Mouse (Mus musculus): Measurements from ENCODE around the gene Pnp.
"Not testable (repeated sequence)": the region's sequence is repeated elsewhere in the genome, so short reads cannot be mapped to it uniquely, and the experiment has no call there.

Pnp gene

DNA sequence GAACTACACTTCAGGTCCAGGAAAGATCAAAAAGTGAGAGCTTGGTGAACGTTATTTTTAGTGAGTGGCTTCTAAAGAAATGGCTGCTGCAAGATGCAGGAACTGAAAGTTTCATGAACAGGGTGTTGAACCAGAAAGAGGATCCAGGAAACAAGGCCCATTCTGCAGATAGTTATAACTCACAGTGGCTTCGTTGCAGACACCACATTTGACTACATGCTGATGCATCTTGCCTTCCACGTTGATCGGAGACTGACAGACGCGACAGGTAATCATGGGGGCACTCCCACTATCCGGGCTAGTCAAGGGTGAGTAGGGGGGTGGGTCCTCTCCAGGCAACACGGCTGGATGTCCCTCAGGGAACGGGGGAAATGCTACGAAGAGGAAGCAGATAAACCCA lies 931 bp upstream of the Pnp start:
- no peak for DNase-seq (ENCODE audit: low read depth in 2 of 2, low spot score in 2 of 2)

DNA sequence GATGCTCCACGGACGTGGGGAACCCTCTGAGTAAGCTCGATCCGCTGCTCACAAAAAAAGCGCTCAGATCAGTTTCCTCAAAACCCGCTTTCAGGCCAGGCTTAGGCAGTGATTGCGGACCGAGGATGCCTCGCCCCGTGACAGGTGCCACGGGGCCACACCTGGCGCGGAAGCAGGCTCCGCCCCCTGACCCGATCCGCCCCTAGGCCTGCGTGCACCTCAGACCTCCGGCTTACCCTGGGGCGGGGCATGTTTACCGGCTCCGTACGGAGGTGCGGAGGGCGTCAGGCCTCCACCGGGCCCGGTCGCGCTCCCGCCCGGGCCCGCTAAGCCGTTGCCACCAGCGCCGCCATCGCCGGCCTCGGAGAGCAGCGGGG lies 517 bp upstream of the Pnp start:
- DNase-seq (ENCODE audit: low read depth in 2 of 2, low spot score in 2 of 2) = peak; percentile 63 to 66

DNA sequence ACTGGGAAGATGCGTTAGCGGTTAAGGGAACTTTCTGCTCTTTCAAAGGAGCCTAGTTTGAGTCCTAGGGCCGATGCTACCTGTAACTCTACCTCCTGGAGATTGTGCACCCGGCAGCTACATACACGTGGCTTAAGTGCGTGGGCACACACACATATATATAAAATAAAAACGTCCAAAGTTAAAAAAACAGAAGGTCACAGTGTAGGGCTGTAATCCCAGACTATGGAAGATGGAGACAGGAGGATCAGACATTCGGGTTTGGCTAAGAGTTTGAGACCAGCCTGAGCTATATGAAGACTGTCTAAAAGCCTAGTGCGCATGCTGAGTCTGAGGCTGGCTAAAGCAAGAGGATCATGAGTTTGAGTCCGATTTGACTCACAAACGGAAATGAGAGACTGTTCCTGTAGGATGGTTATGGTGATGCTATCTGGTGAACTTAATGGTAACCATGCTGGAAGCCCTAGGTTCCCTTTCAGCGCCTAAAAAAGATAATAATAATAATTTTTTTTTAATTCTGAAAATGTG lies 675 bp downstream of the Pnp start:
- DNase-seq (ENCODE audit: low read depth in 2 of 2, low spot score in 2 of 2) = no peak

DNA sequence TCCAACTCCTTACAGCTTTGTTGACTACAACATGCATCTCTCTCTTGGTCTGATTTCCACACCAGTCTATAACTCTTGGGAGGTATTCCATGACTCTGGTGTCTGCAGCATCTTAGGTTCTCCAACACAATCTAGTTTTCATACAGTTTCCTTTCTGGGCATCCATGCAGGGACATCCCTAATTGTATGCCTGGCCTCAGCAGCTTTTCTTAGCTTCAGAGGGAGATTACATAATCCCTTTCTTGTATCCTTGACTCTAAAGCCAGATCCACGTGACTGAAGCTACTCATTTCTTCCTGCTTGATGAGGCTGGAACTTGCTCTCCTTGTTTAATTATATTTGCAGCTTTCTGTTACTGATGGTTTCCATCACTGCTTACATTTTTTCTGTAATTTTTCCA lies 5.8 kb downstream of the Pnp start:
- no peak for DNase-seq (ENCODE audit: low read depth in 2 of 2, low spot score in 2 of 2)

DNA sequence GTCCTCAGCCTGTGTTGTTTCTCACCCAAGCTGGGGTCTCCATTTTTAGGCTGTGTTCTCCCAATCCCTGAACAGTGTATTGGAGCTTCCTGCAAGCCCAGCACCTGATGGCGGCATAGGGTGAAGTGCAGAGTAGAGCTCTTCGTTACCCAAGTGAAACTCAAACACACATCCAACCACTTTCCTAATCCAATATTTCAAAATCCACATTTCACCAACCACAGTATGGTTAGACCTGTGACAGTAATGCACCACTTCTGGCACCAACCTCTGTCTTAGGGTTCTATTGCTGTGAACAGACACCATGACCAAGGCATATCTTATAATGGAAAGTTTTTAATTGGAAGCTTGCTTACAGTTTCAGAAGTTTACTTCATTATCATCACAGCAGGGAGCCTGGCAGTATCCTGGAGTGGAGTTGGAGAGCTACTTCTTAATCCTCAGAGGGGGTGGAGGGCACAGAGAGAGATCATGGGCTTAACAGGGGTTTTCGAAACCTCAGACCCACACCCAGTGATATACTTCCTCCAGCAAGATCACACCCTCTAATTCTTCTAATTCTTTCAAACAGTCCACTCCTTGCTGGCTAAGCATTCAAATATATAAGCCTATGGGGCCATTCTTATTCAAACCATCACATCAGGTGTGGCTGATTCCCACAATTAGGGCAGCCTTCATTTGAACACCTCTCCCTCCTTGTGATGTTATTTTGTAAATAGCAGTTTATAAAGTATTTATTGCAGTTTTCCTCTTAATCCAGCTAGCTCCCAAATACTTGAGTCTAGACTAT lies 7.4 kb downstream of the Pnp start:
- DNase-seq (ENCODE audit: low read depth in 2 of 2, low spot score in 2 of 2) = no peak

DNA sequence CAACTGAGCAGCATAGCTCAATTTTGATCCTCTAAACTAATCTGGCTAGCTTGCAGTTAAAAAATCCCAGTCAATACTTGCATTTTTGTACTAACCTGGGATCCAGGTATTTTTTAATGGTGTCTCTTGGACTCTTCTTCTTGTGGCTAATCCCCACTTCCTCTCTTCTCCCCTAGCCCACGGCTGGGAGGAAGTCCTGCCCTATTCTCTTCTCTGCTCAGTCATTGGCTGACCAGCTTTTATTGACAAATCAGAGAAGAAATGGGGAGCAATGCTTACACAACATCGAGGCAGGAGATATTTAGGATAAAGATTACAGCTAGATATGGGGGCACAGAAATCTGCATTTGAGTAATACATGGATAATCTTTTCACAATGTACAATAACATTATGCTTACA lies 8.1 kb downstream of the Pnp start:
- DNase-seq (ENCODE audit: low read depth in 2 of 2, low spot score in 2 of 2) = no peak

DNA sequence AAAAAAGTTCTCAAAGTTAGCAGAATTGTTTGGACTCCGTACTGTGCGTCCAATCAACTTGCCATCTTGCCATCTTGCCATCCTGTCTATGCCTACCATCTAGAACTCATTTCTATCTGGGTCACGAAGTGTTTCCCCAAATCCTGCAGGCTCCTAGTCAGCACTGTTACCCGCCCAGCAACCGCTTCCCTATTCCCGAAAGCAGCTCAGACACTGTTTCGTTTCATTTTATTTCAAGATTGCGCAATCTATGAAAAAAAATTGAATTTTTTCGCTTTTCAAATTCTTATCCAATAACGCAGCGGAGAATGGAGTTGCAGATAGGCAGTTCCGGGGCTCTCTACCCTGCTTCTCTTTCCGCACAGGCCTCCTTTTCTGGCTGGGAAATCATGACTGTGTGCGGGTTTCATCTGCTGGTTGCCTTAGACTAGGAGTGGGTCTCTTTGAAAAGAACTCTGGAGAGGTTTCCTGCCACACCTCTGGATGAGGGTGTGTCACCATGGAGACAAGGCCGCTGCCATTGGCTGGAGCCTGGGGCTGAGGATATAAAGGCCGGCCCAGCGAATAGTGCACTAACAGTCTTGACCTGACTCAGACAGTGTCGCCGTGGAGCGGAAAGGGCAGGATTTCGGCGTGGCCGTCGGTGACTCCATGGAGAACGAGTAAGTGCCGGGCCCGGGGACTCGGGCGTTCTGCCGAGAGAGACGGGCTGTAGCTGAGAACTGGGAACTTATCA lies 13.2 kb downstream of the Pnp start, which contains the start of gene Gm49342:
Gene Gm49342 (plus strand): TSS at position 586 of the 736 bp plus-strand sequence.
- DNase-seq (ENCODE audit: low read depth in 2 of 2, low spot score in 2 of 2) = peak; percentile 80 to 81

DNA sequence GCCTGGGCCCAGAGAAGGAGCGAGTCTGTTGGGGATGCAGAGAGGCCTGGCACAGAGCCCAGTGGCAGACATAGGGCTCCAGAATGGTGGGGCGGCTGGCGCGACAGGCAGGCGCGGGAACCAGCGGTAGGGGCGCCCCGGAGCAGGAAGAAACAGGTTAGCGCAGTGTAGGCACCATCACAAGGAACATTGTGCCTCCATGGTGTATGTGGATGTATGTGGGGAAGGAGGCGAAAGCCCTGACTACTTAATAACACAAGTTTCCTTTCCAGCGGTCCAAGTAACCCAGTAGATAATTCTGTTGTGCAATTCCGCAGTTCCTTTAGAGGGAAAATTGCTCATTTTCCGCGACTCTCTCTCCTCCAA lies 13.8 kb downstream of the Pnp start:
- DNase-seq (ENCODE audit: low read depth in 2 of 2, low spot score in 2 of 2) = not testable (repeated sequence)

DNA sequence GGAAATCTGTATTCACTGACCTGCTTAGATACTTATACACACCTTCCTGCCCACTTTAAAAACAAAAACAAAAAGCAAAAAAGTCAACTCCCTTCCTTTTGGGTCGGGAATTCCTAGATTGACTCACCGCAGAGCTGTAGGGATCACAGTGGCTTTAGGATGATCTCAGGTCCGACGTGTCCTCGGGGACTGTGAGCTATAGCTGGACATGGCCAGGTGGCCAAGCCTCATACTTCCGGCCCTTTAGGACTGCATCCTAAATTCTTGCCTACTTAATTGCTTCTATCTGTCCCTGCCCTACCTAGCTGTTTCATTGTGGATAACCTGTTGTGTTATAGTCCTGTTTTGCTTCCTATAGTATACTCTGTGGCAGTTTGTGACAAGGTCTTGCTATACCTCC lies 14.2 kb downstream of the Pnp start:
- DNase-seq (ENCODE audit: low read depth in 2 of 2, low spot score in 2 of 2) = not testable (repeated sequence)

DNA sequence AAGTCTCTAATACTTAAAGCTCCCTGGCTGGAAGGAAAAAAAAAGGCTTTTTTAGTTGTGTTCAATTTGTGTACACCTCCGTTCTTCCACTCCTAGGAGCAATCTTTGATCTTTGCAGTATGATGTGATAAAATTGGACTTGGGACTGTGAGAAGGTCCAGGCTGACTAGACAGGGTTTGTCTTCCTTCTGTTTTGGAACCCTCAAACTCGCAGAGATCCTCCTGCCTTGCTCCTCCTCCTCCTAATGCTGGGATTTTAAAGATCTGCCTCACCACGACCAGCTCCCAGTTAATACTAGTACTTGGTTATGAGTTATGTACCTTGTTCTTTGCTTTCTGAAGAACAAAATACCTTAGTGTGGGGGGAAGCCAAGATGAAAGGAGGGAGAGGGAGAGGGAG lies 14.6 kb downstream of the Pnp start:
- DNase-seq (ENCODE audit: low read depth in 2 of 2, low spot score in 2 of 2) = not testable (repeated sequence)

DNA sequence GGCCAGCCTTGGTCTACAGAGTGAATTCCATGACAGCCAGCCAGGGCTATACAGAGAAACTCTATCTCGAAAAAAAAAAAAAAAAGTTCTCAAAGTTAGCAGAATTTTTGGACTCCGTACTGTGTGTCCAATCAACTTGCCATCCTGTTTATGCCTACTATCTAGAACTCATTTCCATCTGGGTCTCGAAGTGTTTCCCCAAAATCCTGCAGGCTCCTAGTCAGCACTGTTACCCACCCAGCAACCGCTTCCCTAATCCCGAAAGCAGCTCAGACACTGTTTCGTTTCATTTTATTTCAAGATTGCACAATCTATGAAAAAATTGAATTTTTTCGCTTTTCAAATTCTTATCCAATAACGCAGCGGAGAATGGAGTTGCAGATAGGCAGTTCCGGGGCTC lies 24.6 kb downstream of the Pnp start:
- DNase-seq (ENCODE audit: low read depth in 2 of 2, low spot score in 2 of 2) = no peak

DNA sequence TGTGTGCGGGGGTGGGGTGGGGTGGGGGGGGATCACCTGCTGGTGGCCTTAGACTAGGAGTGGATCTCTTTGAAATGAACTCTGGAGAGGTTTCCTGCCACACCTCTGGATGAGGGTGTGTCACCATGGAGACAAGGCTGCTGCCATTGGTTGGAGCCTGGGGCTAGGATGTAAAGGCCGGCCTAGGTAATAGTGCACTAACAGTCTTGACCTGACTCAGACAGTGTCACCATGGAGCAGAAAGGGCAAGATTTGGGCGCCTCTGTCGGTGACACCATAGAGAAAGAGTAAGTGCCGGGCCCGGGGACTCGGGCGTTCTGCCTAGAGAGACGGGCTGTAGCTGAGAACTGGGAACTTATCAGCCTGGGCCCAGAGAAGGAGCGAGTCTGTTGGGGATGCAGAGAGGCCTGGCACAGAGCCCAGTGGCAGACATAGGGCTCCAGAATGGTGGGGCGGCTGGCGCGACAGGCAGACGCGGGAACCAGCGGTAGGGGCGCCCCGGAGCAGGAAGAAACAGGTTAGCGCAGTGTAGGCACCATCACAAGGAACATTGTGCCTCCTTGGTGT lies 25.1 kb downstream of the Pnp start, which contains the start of gene Pnp2:
Gene Pnp2 (plus strand): TSS at position 51 of the 567 bp plus-strand sequence.
- DNase-seq (ENCODE audit: low read depth in 2 of 2, low spot score in 2 of 2) = peak; percentile 36 to 65

DNA sequence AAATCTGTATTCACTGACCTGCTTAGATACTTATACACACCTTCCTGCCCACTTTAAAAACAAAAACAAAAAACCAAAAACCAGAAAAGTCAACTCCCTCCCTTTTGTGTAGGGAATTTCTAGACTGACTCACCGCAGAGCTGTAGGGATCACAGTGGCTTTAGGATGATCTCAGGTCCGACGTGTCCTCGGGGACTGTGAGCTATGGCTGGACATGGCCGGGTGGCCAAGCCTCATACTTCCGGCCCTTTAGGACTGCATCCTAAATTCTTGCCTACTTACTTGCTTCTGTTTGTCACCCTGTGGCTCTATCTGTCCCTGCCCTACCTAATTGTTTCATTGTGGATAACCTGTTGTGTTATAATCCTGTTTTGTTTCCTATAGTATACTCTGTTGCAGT lies 25.8 kb downstream of the Pnp start:
- not testable (repeated sequence) for DNase-seq (ENCODE audit: low read depth in 2 of 2, low spot score in 2 of 2)

DNA sequence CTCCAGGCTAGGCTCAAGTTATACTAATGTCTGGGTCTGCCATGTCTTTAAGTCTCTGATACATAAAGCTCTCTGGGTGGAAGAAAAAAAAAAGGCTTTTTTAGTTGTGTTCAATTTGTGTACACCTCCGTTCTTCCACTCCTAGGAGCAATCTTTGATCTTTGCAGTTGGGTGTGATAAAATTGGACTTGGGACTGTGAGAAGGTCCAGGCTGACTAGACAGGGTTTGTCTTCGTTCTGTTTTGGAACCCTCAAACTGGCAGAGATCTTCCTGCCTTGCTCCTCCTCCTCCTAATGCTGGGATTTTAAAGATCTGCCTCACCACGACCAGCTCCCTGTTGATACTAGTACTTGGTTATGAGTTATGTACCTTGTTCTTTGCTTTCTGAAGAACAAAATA lies 26.3 kb downstream of the Pnp start:
- DNase-seq (ENCODE audit: low read depth in 2 of 2, low spot score in 2 of 2) = not testable (repeated sequence)

DNA sequence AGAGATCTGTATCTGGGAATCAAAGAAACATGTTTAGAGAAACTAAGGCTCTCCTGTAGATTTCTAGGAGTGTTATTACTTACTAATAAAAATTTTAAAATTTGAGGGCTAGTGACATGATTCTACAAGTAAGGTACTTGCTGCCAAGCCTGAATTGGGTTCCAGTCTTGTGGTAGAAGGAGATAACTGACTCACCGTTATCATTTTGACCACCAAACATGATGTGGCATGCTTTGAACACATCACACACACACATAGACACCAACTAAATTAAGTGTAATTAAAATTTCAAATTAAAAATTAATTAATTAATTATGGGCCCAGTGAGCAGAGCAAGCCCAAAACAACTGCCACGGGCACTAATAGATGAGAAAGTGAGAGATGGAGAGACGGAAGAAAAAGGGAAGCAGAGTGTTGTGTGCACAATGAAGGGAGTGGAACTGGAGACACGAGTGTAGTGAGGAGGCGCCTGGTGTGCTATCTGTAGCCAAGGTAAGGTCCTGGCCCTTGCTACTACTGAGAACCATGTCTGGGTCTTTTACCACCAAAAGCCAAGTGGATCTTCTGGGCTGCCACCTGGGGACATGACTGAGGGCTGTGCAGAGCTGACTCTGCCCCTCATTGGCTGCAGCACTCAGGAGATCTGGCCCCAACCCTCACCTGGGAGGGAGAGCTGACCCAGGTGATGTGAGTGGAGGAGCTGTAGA lies 27.6 kb downstream of the Pnp start:
- not testable (repeated sequence) for DNase-seq (ENCODE audit: low read depth in 2 of 2, low spot score in 2 of 2)

DNA sequence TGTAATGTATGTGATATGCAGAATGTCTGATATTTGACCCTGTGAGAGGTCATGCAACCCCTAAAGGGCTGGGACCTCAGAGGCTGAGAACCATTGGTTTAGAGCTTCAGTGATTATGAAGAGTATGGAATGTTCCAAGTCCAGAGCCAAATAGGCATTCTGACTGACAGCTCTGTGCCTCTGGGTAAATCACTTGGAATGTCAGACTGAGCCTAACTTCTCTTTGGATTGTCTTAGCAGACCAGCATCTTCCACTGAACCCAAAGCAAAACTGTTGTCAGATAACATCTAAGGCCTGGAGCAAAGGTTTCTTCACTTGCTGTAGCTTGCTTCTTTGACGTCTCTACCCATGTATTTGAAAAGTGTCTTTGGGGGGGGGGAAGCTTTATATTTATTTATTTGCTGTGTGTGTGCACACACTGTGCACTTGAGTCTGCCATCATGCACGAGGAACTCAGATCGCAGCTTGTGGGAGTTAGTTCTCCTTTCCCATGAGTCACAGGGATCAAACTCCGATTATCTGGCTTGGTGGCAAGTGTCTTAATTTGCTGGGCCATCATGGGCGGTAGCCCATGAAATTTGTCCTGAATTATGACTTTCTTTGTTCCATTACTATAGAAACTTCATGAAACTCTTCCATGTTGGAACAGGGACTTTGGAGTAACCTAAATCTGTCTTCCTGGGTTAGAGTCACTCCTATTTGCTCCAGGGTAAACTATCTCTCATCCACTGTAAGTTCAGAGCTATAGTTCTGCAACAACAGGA lies 37.5 kb downstream of the Pnp start:
- DNase-seq (ENCODE audit: low read depth in 2 of 2, low spot score in 2 of 2) = no peak

DNA sequence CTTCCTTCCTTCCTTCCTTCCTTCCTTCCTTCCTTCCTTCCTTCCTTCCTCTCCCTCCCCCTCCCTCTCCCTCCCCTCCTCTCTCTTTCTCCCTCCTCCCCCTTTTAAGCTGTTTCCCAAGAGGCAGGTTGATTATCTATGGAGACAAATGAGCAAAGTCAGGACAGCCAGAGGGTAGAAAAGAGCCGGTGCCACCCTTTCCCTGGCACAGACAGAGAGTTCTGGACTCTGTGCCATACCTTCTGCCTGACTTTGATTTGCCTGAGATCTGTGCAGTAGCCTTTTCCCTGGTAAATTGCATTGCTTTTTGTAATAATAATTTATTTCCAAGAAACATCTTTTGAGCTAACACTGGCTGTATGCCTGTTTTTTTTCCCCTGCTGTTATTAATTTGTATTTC lies 38.2 kb downstream of the Pnp start:
- DNase-seq (ENCODE audit: low read depth in 2 of 2, low spot score in 2 of 2) = no peak

DNA sequence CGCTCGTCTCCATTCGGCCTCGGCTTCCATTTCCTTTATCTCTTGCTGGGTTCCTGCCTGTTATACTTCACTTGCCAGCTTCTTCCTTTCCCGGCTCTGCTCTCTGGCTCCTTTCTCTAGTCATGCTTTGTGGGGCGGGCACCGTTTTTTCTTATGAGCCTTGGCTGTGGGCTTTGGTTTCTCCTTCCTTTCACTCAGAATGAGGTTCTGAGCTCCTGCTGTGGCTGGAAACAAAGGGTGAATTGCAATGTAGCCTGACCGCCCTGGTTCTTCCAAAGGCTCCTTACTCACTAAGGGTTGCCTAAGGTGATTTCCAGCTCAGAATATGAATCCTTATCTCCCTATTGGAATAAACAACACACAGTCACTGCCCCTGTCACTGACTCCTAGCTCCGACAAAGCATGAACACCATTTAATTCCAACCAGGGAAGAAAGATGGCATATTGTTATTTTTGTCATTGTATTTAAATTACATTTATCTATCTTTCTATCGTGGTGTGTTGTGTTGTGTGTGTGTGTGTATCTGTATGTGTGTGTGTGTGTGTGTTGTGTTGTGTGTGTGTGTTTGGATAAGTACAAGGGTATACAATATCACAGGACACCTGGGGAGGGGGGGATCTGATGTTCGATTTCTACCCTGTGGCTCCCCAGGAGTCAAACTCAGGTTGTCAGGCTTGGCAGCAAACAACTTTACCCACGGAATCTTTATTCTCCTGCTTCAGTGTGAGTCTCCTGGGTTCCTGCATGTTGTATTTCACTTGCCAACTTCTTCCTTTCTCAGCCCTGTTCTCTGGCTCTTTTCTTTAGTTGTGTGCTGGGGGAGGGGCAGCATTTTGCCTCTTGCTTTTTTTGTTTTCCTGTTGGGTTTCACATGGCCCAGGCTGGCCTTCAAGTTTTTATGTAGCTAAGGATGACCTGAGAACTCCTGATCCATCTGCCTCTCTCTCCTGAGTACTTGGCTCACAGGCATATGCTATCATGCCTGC lies 39.0 kb downstream of the Pnp start:
- no peak for DNase-seq (ENCODE audit: low read depth in 2 of 2, low spot score in 2 of 2)

DNA sequence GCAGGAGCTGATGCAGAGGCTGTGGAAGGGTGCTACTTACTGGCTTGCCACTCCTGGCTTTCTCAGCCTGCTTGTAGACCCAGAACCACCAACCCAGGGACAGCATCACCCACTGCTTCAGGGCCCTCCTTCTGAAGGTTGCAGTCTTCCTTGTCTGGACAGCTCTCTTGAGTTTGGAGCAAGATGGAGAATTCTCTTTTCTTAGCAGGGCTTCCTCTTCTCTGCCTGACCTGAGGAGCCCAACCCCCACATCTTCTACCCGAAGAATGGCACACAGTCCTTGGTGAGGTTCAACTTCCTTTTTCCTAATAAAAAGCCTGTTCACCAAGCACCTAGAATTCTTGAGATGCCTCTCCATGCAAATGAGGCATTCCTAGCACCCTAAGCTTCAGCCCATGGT lies 39.9 kb downstream of the Pnp start:
- no peak for DNase-seq (ENCODE audit: low read depth in 2 of 2, low spot score in 2 of 2)
